Mouse (Mus musculus) ZHBTc4 (cell line): ENCODE data around the gene 5730522E02Rik.

Experiments used
- DNase-seq: peaks from one replicate; pipeline ENCODE4 v3.0.0-alpha.2; 2011; ENCODE audit warnings: low read depth, low spot score

Gene 5730522E02Rik

GRCm38 (mm10) chr11:26128385-26128784 is 82.2 kb downstream of the 5730522E02Rik start:
- peak; percentile 81 for DNase-seq

- DNase-seq, result peak; percentile 32
Measured at GRCm38 (mm10) chr11:26125923-26126322, 84.6 kb downstream of the 5730522E02Rik start.

GRCm38 (mm10) chr11:26120781-26121557 is 89.6 kb downstream of the 5730522E02Rik start:
- peak; percentile 69 for DNase-seq

- no peak for DNase-seq
Measured at GRCm38 (mm10) chr11:26117651-26118050, 92.9 kb downstream of the 5730522E02Rik start.

GRCm38 (mm10) chr11:26112206-26112605 is 98.4 kb downstream of the 5730522E02Rik start:
- no peak for DNase-seq

- DNase-seq, result no peak
Measured at GRCm38 (mm10) chr11:26108647-26109046, 101.9 kb downstream of the 5730522E02Rik start.

- no peak for DNase-seq
Measured at GRCm38 (mm10) chr11:26104680-26105079, 105.9 kb downstream of the 5730522E02Rik start.

- peak; percentile 93 for DNase-seq
Measured at GRCm38 (mm10) chr11:26103698-26104097, 106.9 kb downstream of the 5730522E02Rik start.

GRCm38 (mm10) chr11:26102878-26103277 is 107.7 kb downstream of the 5730522E02Rik start:
- DNase-seq, result peak; percentile 30

- no peak for DNase-seq
Measured at GRCm38 (mm10) chr11:26100077-26100476, 110.5 kb downstream of the 5730522E02Rik start.

- peak; percentile 75 for DNase-seq
Measured at GRCm38 (mm10) chr11:26098933-26099332, 111.6 kb downstream of the 5730522E02Rik start.

- peak; percentile 13 for DNase-seq
Measured at GRCm38 (mm10) chr11:26096095-26096494, 114.5 kb downstream of the 5730522E02Rik start.

GRCm38 (mm10) chr11:26088993-26089392 is 121.6 kb downstream of the 5730522E02Rik start:
- no peak for DNase-seq

- peak; percentile 79 for DNase-seq
Measured at GRCm38 (mm10) chr11:26086679-26087078, 123.9 kb downstream of the 5730522E02Rik start.

GRCm38 (mm10) chr11:26085380-26086035 is 125.1 kb downstream of the 5730522E02Rik start:
- no peak for DNase-seq

GRCm38 (mm10) chr11:26076335-26076734 is 134.2 kb downstream of the 5730522E02Rik start:
- DNase-seq, result no peak

GRCm38 (mm10) chr11:26075536-26075935 is 135.0 kb downstream of the 5730522E02Rik start:
- no peak for DNase-seq

GRCm38 (mm10) chr11:26073638-26074294 is 136.8 kb downstream of the 5730522E02Rik start:
- DNase-seq, result peak; percentile 84

- DNase-seq, result no peak
Measured at GRCm38 (mm10) chr11:26072101-26072500, 138.5 kb downstream of the 5730522E02Rik start.

- peak; percentile 8 for DNase-seq
Measured at GRCm38 (mm10) chr11:26063252-26063651, 147.3 kb downstream of the 5730522E02Rik start.

GRCm38 (mm10) chr11:26061471-26062137 is 149.0 kb downstream of the 5730522E02Rik start:
- DNase-seq, result no peak

- DNase-seq, result no peak
Measured at GRCm38 (mm10) chr11:26013527-26013926, 197.0 kb downstream of the 5730522E02Rik start.
